Mouse (Mus musculus) left cerebral cortex, adult 2 months (tissue): ENCODE results near the gene Pax2. TPM values are rescaled to one million over a fixed set of nuclear protein-coding genes. Genes with fewer than 3 reads are reported as not detected.

Experiments
- DNase-seq, 2 experiments: peaks; one replicate each; pipeline ENCODE4 v3.0.0; 2021 to 2022; ENCODE audit warnings: low spot score in 2 of 2, mixed read lengths in 1 of 2; ENCODE audit errors: extremely low spot score in 1 of 2
- H3K27ac ChIP-seq: fragments of 200-600 bp; 2 replicates; pipeline ENCODE4 v1.8.1; 2022
- H3K4me3 ChIP-seq: fragments of 200-600 bp; 2 replicates; pipeline ENCODE4 v1.8.1; 2022
- CTCF ChIP-seq: fragments of 200-600 bp; IDR thresholded peaks from 2 replicates; pipeline ENCODE4 v1.8.1; 2022; ENCODE audit warnings: antibody characterized with exemption, mild to moderate bottlenecking, moderate library complexity
- intact Hi-C: fragments of 180-260 bp; cut with DNase I; formaldehyde crosslinking; loops from one replicate; pipeline ENCODE4 v1.15.1; 2025
- total RNA-seq, 2 experiments: library from RNA; stranded (reverse); gene quantifications; 2 replicates each; pipeline ENCODE4 v1.2.3; 2021

The Pax2 gene
- total RNA-seq, 2 experiments from 2014 or later = 0.14 to 0.28 TPM

GRCm38 (mm10) chr19:44741091-44741763 lies 14.6 kb upstream of the Pax2 start:
- intact Hi-C loops = no loop called here
- Histone ChIP-seq H3K27ac (no peak overlapping the region), H3K4me3 (no peak overlapping the region)
- no peak for TF ChIP-seq CTCF
- DNase-seq = no peak

DNA sequence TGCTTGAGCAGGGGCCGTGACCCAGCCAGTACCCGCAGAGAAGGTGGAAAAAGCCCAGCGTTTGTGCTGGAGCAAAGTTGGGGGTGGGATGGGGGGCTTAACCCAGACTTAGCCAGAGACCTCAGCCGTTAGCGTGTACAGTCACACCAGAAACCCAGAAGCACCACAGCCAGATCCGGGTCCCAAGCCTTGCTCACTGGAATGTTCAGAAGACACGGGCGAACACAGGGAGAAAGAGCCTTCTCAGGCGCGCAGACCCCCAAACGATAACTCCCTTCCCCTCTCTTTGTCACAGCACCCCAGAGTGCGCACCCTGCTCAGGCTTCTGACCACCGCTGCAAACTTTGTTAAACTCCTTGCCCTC lies 14.1 kb upstream of the Pax2 start:
- Histone ChIP-seq H3K4me3 (no peak overlapping the region), H3K27ac (no peak overlapping the region)
- no peak for DNase-seq
- intact Hi-C loops = no loop called here
- no peak for TF ChIP-seq CTCF

GRCm38 (mm10) chr19:44742131-44743020 lies 13.5 kb upstream of the Pax2 start:
- Histone ChIP-seq H3K4me3 (no peak overlapping the region), H3K27ac (no peak overlapping the region)
- intact Hi-C loops = no loop called here
- no peak for TF ChIP-seq CTCF
- DNase-seq = no peak

DNA sequence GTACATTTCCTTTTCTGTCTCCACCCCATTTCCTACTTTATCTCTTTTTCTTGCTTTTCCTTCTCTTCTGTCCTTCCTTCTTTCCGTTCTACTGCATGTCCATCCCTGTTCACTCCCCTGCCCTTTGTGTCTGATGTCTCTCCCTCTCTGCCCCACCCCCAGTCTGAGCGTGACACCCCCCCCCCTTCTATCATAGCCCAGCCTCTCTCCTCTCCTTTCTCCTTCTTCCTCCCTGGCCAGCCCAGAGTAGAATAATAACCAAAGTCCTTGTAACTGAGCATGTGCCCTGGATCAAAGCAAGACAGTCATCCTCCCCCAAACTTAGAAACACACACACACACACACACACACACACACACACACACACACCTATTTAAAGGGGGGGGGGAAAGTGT lies 12.8 kb upstream of the Pax2 start:
- no peak overlapping the region for H3K4me3 ChIP-seq
- no peak for DNase-seq
- no peak overlapping the region for H3K27ac ChIP-seq
- intact Hi-C loops = no loop called here
- TF ChIP-seq CTCF = no peak

GRCm38 (mm10) chr19:44743961-44744520 lies 11.8 kb upstream of the Pax2 start:
- H3K4me3 ChIP-seq = no peak overlapping the region
- no peak for TF ChIP-seq CTCF
- H3K27ac ChIP-seq = no peak overlapping the region
- no peak for DNase-seq
- intact Hi-C loops = no loop called here

DNA sequence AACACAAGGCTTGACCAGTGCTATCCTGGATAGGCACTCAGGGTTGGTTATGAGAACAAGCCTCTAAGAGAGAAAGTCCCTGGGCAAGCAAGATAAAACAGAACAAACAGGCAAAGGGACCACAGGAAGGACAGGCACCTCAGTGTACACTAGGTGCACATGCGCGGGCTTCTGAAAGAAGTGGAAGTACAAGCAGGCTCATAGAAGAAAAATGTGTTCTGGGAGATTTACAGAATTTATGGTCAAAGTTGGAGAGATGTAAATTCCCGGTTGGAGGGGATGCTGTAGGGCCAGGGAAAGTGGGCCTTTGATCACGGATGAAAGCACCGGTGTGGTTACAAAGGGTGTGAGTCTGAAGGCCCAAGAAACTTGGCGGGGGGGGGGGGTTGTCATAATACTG lies 10.1 kb upstream of the Pax2 start:
- no peak for TF ChIP-seq CTCF
- Histone ChIP-seq H3K27ac (no peak overlapping the region), H3K4me3 (no peak overlapping the region)
- DNase-seq = no peak
- intact Hi-C loops = no loop called here

DNA sequence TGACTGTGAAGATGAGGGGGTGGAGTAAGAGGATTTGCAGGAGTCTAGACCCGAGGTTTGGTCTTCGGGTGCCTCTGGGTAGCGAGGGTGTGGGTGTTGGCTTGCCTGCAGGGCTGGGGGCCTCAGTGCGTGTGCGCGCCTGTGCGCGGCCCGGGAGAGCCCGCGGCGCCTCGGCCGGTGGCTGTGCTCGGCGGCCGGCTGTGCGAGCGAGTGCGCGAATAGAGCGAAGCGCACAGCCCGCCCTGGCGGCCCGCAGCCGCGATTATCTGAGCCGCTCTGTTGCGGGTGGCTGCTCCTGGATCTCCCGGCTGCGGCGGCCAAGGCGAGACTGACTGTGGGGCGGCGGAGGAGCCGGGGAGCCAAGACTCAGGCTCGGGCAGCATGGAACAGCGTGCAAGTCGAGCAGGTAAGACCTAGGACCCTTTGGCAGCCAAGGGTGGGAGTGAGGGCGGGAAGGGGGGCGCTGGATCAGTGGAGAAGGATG lies 9.3 kb upstream of the Pax2 start:
- intact Hi-C loops = no loop called here
- no peak for TF ChIP-seq CTCF
- H3K4me3 ChIP-seq = no peak overlapping the region
- no peak for DNase-seq
- no peak overlapping the region for H3K27ac ChIP-seq

- no peak overlapping the region for H3K4me3 ChIP-seq
- H3K27ac ChIP-seq = no peak overlapping the region
- TF ChIP-seq CTCF = no peak
- no peak for DNase-seq
- intact Hi-C loops = no loop called here
Measured at GRCm38 (mm10) chr19:44747471-44747870, 8.4 kb upstream of the Pax2 start.

- Histone ChIP-seq H3K4me3 (no peak overlapping the region), H3K27ac (no peak overlapping the region)
- TF ChIP-seq CTCF = no peak
- intact Hi-C loops = no loop called here
- DNase-seq = no peak
Measured at GRCm38 (mm10) chr19:44748271-44748670, 7.6 kb upstream of the Pax2 start.

GRCm38 (mm10) chr19:44749061-44749990 lies 6.5 kb upstream of the Pax2 start:
- no peak for TF ChIP-seq CTCF
- Histone ChIP-seq H3K27ac (no peak overlapping the region), H3K4me3 (no peak overlapping the region)
- intact Hi-C loops = no loop called here
- DNase-seq = no peak
